Mouse (Mus musculus): ENCODE measurements around the gene Mecom. TPM values are rescaled to one million over a fixed set of nuclear protein-coding genes. Genes with fewer than 3 reads are reported as not detected.

Mecom gene
- total RNA-seq, 4 experiments from 2014 or later, result 3.4 to 6.2 (median 5.2) TPM

- no peak for DNase-seq (ENCODE audit: low spot score in 2 of 2)
These were observed 33.6 kb downstream of the Mecom start for GRCm38 (mm10) chr3:30514051-30514754.

GRCm38 (mm10) chr3:30513314-30513997, 34.4 kb downstream of the Mecom start:
- no peak for DNase-seq (ENCODE audit: low spot score in 2 of 2)

GRCm38 (mm10) chr3:30512459-30513030, 35.3 kb downstream of the Mecom start:
- DNase-seq (ENCODE audit: low spot score in 2 of 2), result no peak

- no peak for DNase-seq (ENCODE audit: low spot score in 2 of 2)
These were observed 36.0 kb downstream of the Mecom start for GRCm38 (mm10) chr3:30511796-30512195.

GRCm38 (mm10) chr3:30511062-30511640, 36.7 kb downstream of the Mecom start:
- DNase-seq (ENCODE audit: low spot score in 2 of 2), result no peak

- no peak for DNase-seq (ENCODE audit: low spot score in 2 of 2)
These were observed 37.2 kb downstream of the Mecom start for GRCm38 (mm10) chr3:30510646-30511045.

- DNase-seq (ENCODE audit: low spot score in 2 of 2), result no peak
These were observed 37.7 kb downstream of the Mecom start for GRCm38 (mm10) chr3:30510105-30510504.

- no peak for DNase-seq (ENCODE audit: low spot score in 2 of 2)
These were observed 38.6 kb downstream of the Mecom start for GRCm38 (mm10) chr3:30508930-30509910.

GRCm38 (mm10) chr3:30508296-30508929, 39.4 kb downstream of the Mecom start:
- DNase-seq (ENCODE audit: low spot score in 2 of 2), result no peak

GRCm38 (mm10) chr3:30507576-30508295, 40.1 kb downstream of the Mecom start:
- no peak for DNase-seq (ENCODE audit: low spot score in 2 of 2)

GRCm38 (mm10) chr3:30507028-30507575, 40.7 kb downstream of the Mecom start:
- DNase-seq (ENCODE audit: low spot score in 2 of 2), result no peak

GRCm38 (mm10) chr3:30506329-30507027, 41.3 kb downstream of the Mecom start:
- DNase-seq (ENCODE audit: low spot score in 2 of 2), result no peak

- DNase-seq (ENCODE audit: low spot score in 2 of 2), result no peak
These were observed 42.0 kb downstream of the Mecom start for GRCm38 (mm10) chr3:30505741-30506251.

GRCm38 (mm10) chr3:30504561-30504960, 43.2 kb downstream of the Mecom start:
- DNase-seq (ENCODE audit: low spot score in 2 of 2), result no peak

- DNase-seq (ENCODE audit: low spot score in 2 of 2), result no peak
These were observed 44.0 kb downstream of the Mecom start for GRCm38 (mm10) chr3:30503821-30504220.

- no peak for DNase-seq (ENCODE audit: low spot score in 2 of 2)
These were observed 49.5 kb downstream of the Mecom start for GRCm38 (mm10) chr3:30498202-30498828.

- no peak for DNase-seq (ENCODE audit: low spot score in 2 of 2)
These were observed 53.4 kb downstream of the Mecom start for GRCm38 (mm10) chr3:30494371-30494770.

- DNase-seq (ENCODE audit: low spot score in 2 of 2), result no peak
These were observed 59.0 kb downstream of the Mecom start for GRCm38 (mm10) chr3:30488808-30489207.
